Mouse (Mus musculus): Measurements from ENCODE around the gene Dspp.

Gene Dspp

GRCm38 (mm10) chr5:104170412-104170811 lies at the start of gene Dspp:
TSS of gene Dspp (plus strand) at chr5:104170712.
- DNase-seq (ENCODE audit: low read depth): no peak

GRCm38 (mm10) chr5:104124016-104124658 lies 46.4 kb upstream of the Dspp start:
- no peak for DNase-seq (ENCODE audit: low read depth)

- DNase-seq (ENCODE audit: low read depth): no peak
Measured at GRCm38 (mm10) chr5:104126561-104127320, 43.8 kb upstream of the Dspp start.

- DNase-seq (ENCODE audit: low read depth): no peak
Measured at GRCm38 (mm10) chr5:104127351-104127750, 43.2 kb upstream of the Dspp start.

GRCm38 (mm10) chr5:104128281-104129031 lies 42.1 kb upstream of the Dspp start:
- peak; percentile 73 for DNase-seq (ENCODE audit: low read depth)

GRCm38 (mm10) chr5:104130891-104131290 lies 39.6 kb upstream of the Dspp start:
- no peak for DNase-seq (ENCODE audit: low read depth)

- peak; percentile 86 for DNase-seq (ENCODE audit: low read depth)
Measured at GRCm38 (mm10) chr5:104131544-104131943, 39.0 kb upstream of the Dspp start.

GRCm38 (mm10) chr5:104133752-104134151 lies 36.8 kb upstream of the Dspp start:
- DNase-seq (ENCODE audit: low read depth): no peak

- DNase-seq (ENCODE audit: low read depth): peak; percentile 17
Measured at GRCm38 (mm10) chr5:104137920-104138541, 32.5 kb upstream of the Dspp start.

- DNase-seq (ENCODE audit: low read depth): no peak
Measured at GRCm38 (mm10) chr5:104141067-104141466, 29.4 kb upstream of the Dspp start.

GRCm38 (mm10) chr5:104144057-104144456 lies 26.5 kb upstream of the Dspp start:
- no peak for DNase-seq (ENCODE audit: low read depth)

- no peak for DNase-seq (ENCODE audit: low read depth)
Measured at GRCm38 (mm10) chr5:104149349-104149748, 21.2 kb upstream of the Dspp start.

- DNase-seq (ENCODE audit: low read depth): no peak
Measured at GRCm38 (mm10) chr5:104150196-104150595, 20.3 kb upstream of the Dspp start.

- DNase-seq (ENCODE audit: low read depth): peak; percentile 40
Measured at GRCm38 (mm10) chr5:104157701-104158100, 12.8 kb upstream of the Dspp start.

- peak; percentile 39 for DNase-seq (ENCODE audit: low read depth)
Measured at GRCm38 (mm10) chr5:104158332-104159052, 12.0 kb upstream of the Dspp start.

- DNase-seq (ENCODE audit: low read depth): peak; percentile 79
Measured at GRCm38 (mm10) chr5:104160581-104160980, 9.9 kb upstream of the Dspp start.

- DNase-seq (ENCODE audit: low read depth): peak; percentile 95
Measured at GRCm38 (mm10) chr5:104161390-104161789, 9.1 kb upstream of the Dspp start.

GRCm38 (mm10) chr5:104163536-104163935 lies 7.0 kb upstream of the Dspp start:
- no peak for DNase-seq (ENCODE audit: low read depth)

GRCm38 (mm10) chr5:104173094-104173493 lies 2.6 kb downstream of the Dspp start:
- no peak for DNase-seq (ENCODE audit: low read depth)

GRCm38 (mm10) chr5:104183743-104184142 lies 13.2 kb downstream of the Dspp start:
- DNase-seq (ENCODE audit: low read depth): no peak

- no peak for DNase-seq (ENCODE audit: low read depth)
Measured at GRCm38 (mm10) chr5:104187281-104187680, 16.8 kb downstream of the Dspp start.

- DNase-seq (ENCODE audit: low read depth): no peak
Measured at GRCm38 (mm10) chr5:104195086-104195485, 24.6 kb downstream of the Dspp start.
